8 mouse cellular contexts compared by ENCODE assay signal in genomic region chr9:94538823-94539143, GRCm38 (mm10). TPM values are rescaled to one million over a fixed set of nuclear protein-coding genes. Genes with fewer than 3 reads are reported as not detected.
A peak's percentile ranks its signal among the peaks of the same experiment; 100 is the strongest.
DNase-seq lines count a peak whose midpoint lies in the region; ATAC-seq and TF ChIP-seq lines count a peak whose summit lies in the region.

No protein-coding gene starts in this region.

- peaks cover 32% of the 10 kb centered on the region for H3K79me2 ChIP-seq in macrophage (ENCODE audit: inconsistent target)

- H3K4me1 ChIP-seq in heart, embryonic 14.5 days (ENCODE audit: control insufficient read depth in 2 of 2, insufficient read depth in 2 of 2, low read length in 2 of 2) = peaks cover 0 to 10% of the 10 kb centered on the region in 2 experiments; a peak in 2 of 4 replicates
- peaks cover 36% of the 10 kb centered on the region for H3K4me1 ChIP-seq in G1E (ENCODE audit: insufficient read depth, low read depth, low read length)
- 0 out of 2 replicates have a peak, but pooled peaks cover 8% of the 10 kb centered on the region for H3K4me1 ChIP-seq in forebrain, postnatal 0 days (ENCODE audit: insufficient read depth)

- H3K27me3 ChIP-seq in heart, embryonic 14.5 days (ENCODE audit: control insufficient read depth, insufficient read depth, low read length) = no peaks in the 10 kb centered on the region
- H3K27me3 ChIP-seq in G1E (ENCODE audit: insufficient read depth, low read length) = no peaks in the 10 kb centered on the region
- no peaks in the 10 kb centered on the region for H3K27me3 ChIP-seq in forebrain, postnatal 0 days (ENCODE audit: insufficient read depth, low read length)

- WGBS in heart, embryonic 14.5 days = 0% methylated on average over 22 of the region's 22 CpGs
- WGBS in forebrain, postnatal 0 days = 3% methylated on average over 22 of the region's 22 CpGs
- WGBS in macrophage (ENCODE audit: missing documents) = 1% methylated on average over 22 of the region's 22 CpGs

- intact Hi-C loops in heart, postnatal 25 days (cut with DNase I) = loop anchor here (2.0 to 10.0 kb wide), 4 partner anchors 14 to 156 kb away; no protein-coding TSS in a partner anchor

- TF ChIP-seq CTCF in G1E (IDR thresholded peaks at IDR 0.05; ENCODE audit: low read depth, low read length) = no peak
- no peak; the same call in 1 of the 2 replicates for TF ChIP-seq CTCF in forebrain, postnatal 0 days (IDR thresholded peaks at IDR 0.05; ENCODE audit: low read depth)

- H3K4me2 ChIP-seq in heart, embryonic 14.5 days (ENCODE audit: low read length) = peak overlapping the region; percentile 73
- peak overlapping the region; percentile 93 for H3K4me2 ChIP-seq in forebrain, postnatal 0 days (ENCODE audit: low read depth)

- H3K9me3 ChIP-seq in heart, embryonic 14.5 days (ENCODE audit: control insufficient read depth, low read length) = no peaks in the 10 kb centered on the region
- H3K9me3 ChIP-seq in G1E (replicated peaks) = no peaks in the 10 kb centered on the region
- no peaks in the 10 kb centered on the region for H3K9me3 ChIP-seq in forebrain, postnatal 0 days (ENCODE audit: low read length)

- H3K4me3 ChIP-seq in heart, embryonic 14.5 days (ENCODE audit: control insufficient read depth in 1 of 2, insufficient read depth in 1 of 2, low read depth in 1 of 2, low read length in 2 of 2) = peak overlapping the region; percentile 66 to 79
- H3K4me3 ChIP-seq in G1E (ENCODE audit: low read depth, low read length) = peak overlapping the region; percentile 91
- H3K4me3 ChIP-seq in forebrain, postnatal 0 days (ENCODE audit: low read depth, low read length) = peak overlapping the region; percentile 85
- peak overlapping the region; percentile 33 for H3K4me3 ChIP-seq in macrophage (ENCODE audit: inconsistent target)

- ATAC-seq in heart, embryonic 14.5 days (ENCODE audit: insufficient number of reproducible peaks, insufficient read depth, low FRiP score, low read depth) = peak; percentile 26
- no peak for ATAC-seq in G1E (ENCODE audit: extremely low read depth, insufficient number of reproducible peaks, low FRiP score, poor library complexity, severe bottlenecking)
- no peak for ATAC-seq in forebrain, postnatal 0 days

- no peak for DNase-seq in heart, postnatal 25 days (ENCODE audit: low spot score)
- DNase-seq in G1E (ENCODE audit: low spot score) = no peak
- no peak for DNase-seq in forebrain, postnatal 0 days
- no peak for DNase-seq in right cerebral cortex, adult 2 months (ENCODE audit: low spot score in 2 of 2)
- DNase-seq in urinary bladder, postnatal 36 days (ENCODE audit: low spot score in 2 of 2) = no peak
- no peak for DNase-seq in right cerebral cortex, postnatal 10 days (ENCODE audit: low spot score in 2 of 2)

- peak overlapping the region; percentile 92 to 98 for H3K27ac ChIP-seq in heart, embryonic 14.5 days (replicated peaks in 1 of 2; ENCODE audit: control insufficient read depth in 1 of 2, insufficient read depth in 1 of 2, low read depth in 2 of 2, low read length in 2 of 2)
- H3K27ac ChIP-seq in forebrain, postnatal 0 days (ENCODE audit: low read depth, low read length) = peak overlapping the region; percentile 98
- no peak overlapping the region for H3K27ac ChIP-seq in macrophage

- peak overlapping the region; percentile 95 for H3K9ac ChIP-seq in heart, embryonic 14.5 days (ENCODE audit: low read length)
- peak overlapping the region; percentile 79 for H3K9ac ChIP-seq in forebrain, postnatal 0 days

- H3K36me3 ChIP-seq in heart, embryonic 14.5 days (ENCODE audit: control insufficient read depth, insufficient read depth, low read length) = no peaks in the 10 kb centered on the region
- H3K36me3 ChIP-seq in G1E (replicated peaks) = peaks cover 2% of the 10 kb centered on the region
- no peaks in the 10 kb centered on the region for H3K36me3 ChIP-seq in forebrain, postnatal 0 days (ENCODE audit: insufficient read depth)
- H3K36me3 ChIP-seq in macrophage (ENCODE audit: inconsistent target) = no peaks in the 10 kb centered on the region

RNA-seq across cellular contexts. Expression of gene 1190002N15Rik, which starts 0.9 kb away (rescaled TPM):
- polyA plus RNA-seq in heart, embryonic 14.5 days (2014; fragmentation: Nextera tagmentation; extraction: Ambion mirVana) = 49.7 and 56.2 TPM in 2 replicates
- 10 to 100 TPM; 31.6 to 32.5 TPM for total RNA-seq in heart, postnatal 25 days (2021)
- total RNA-seq in G1E (2014; fragmentation: Nextera tagmentation) = 14.4 and 18.9 TPM in 2 replicates
- 26.6 and 27.8 TPM in 2 replicates for total RNA-seq in G1E (2017)
- 2.9 and 4.0 TPM in 2 replicates for polyA plus RNA-seq in G1E (2012)
- total RNA-seq in forebrain, postnatal 0 days (2014; rRNA removed) = 30.3 and 37.7 TPM in 2 replicates
- polyA plus RNA-seq in forebrain, postnatal 0 days (2015; fragmentation: Nextera tagmentation; extraction: Ambion mirVana) = 7.3 TPM in 2 replicates
- 10 to 100 TPM in 3 of 26 experiments, 1 to 10 TPM in 21, under 1 TPM in 2; 0.67 to 11.1 (median 2.4) TPM for total RNA-seq in macrophage (2018; cell fraction: chromatin; rRNA removed)
- 10 to 100 TPM in 25 of 26 experiments, 1 to 10 TPM in 1; 6.9 to 42.9 (median 18.8) TPM for total RNA-seq in macrophage (2018; cell fraction: cytosol; rRNA removed)
- total RNA-seq in macrophage (2018; cell fraction: nucleus; rRNA removed) = 10 to 100 TPM in 23 of 26 experiments, 1 to 10 TPM in 3; 4.8 to 49.0 (median 19.9) TPM
- polyA plus RNA-seq in macrophage (2018) = 19.5 to 25.6 TPM (median 25.6 TPM) in 3 replicates

Comparison
In these comparisons a context has a peak if more than half of its experiments do, and no peak if none do; other contexts are left out.
1. H3K4me3 ChIP-seq: peak in every context shown above with its lines; median percentile 91 in G1E; 85 in forebrain, postnatal 0 days; 72 in heart, embryonic 14.5 days; 33 in macrophage.